Mouse (Mus musculus) 3134 (cell line): ENCODE results near the gene Klhl5.

Experiments
- DNase-seq: peaks from one replicate; pipeline ENCODE4 v3.0.0-alpha.2; 2011; ENCODE audit warnings: low spot score; ENCODE audit not compliant: insufficient read length; ENCODE audit errors: extremely low read depth

Klhl5 gene

GRCm38 (mm10) chr5:65106876-65107772, at the start of gene Klhl5:
Gene Klhl5 (plus strand): TSS chr5:65107539.
- DNase-seq = peak; percentile 82

GRCm38 (mm10) chr5:65057596-65057995, 49.7 kb upstream of the Klhl5 start:
- no peak for DNase-seq

- no peak for DNase-seq
Measured at GRCm38 (mm10) chr5:65059806-65060205, 47.5 kb upstream of the Klhl5 start.

GRCm38 (mm10) chr5:65062236-65062635, 45.1 kb upstream of the Klhl5 start:
- DNase-seq = no peak

DNA sequence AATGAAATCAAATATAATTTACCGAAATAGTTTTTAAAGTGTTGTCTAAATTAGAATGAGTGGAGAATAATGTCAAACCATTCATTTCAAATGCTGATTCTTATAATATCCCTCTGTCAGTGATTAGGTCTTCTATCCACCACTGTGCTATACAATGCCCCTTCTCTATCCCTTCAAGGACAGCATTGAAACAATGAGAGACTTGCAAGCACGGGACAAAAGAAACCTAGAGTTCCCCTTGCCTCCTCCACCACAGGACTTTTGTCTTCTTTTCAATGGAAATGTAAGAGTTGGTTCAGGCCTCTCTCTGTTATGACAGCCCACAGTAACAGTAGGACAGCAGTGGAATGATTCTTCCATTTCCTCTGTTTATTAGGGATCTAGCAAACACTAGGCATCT, 44.1 kb upstream of the Klhl5 start:
- no peak for DNase-seq

DNA sequence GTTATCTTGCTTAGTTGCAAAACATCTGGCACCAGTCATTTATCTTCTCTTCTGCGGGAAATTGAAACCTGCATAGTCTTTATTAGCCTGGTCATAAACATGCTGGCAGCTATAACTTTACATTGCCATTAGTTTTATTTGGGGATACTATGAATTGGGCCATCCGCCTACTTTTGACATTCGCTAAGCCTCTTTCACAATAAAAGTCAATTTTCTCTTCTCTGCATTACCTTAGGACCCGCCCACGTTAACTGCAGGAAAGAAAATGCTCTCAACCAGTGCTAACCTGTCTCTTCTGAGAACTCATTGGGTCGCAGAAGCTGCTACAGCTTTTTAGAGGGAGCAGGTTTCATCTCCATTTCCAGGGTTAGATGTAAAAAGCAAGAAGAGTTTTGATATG, 39.2 kb upstream of the Klhl5 start:
- DNase-seq = no peak

- no peak for DNase-seq
Measured at GRCm38 (mm10) chr5:65069872-65070271, 37.5 kb upstream of the Klhl5 start.

GRCm38 (mm10) chr5:65071689-65072118, 35.6 kb upstream of the Klhl5 start:
- DNase-seq = no peak

DNA sequence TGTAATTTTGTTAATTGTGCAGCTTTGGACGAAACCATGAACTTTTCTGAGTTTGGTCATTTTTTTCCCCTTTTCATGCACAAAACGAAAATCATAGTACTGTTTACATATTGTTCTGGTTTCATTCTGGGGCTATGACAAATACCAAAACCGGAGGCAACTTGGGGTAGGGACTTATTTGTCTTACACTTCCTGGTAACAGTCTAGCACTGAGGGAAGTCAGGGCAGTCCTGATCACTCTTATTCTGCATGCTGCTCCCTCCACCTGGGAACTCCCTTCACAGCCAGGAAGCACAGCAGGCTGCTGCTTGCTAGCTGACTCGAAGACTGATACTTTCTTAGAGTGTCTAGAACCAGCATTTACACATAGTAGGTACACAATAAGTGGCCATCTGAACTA, 34.1 kb upstream of the Klhl5 start:
- no peak for DNase-seq

DNA sequence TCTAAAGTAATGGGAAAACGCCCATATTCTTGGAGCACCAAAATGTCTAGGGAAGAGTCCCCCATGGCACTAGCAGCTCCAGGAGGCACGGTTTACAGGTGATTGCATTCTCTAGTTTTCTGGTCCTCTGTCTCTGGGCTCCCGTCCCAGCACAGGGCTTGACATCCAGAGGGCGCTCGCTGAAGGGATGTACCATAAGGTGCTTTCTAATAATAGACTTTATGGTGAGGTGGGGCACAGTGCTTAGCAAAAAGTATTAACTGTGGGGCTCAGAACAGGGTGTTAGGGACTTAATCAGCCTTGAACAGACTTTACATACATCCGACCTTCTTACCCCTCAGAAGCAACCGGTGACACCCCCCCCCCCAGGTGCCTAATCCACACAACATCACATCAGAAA, 32.6 kb upstream of the Klhl5 start:
- no peak for DNase-seq

GRCm38 (mm10) chr5:65076087-65076486, 31.3 kb upstream of the Klhl5 start:
- no peak for DNase-seq

DNA sequence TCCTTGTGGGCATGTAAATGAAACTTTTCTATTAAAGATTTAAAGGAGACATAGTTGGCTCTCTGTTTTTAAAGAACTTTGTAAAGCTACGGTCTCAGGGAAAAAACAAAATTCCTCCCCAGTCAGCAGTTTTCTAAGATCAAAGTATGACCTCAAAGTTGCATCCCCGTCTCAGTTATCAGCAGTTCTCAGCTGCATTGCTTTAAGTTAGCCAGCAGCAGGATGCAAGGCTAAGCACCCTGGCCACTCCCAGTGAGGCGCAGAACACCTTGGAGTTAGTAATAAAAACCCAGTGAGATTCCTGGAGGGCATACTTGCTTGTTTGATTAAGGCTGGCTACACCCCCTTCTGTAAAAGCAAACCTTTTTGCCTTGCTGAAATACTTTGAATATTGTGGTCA, 30.6 kb upstream of the Klhl5 start:
- DNase-seq = no peak

DNA sequence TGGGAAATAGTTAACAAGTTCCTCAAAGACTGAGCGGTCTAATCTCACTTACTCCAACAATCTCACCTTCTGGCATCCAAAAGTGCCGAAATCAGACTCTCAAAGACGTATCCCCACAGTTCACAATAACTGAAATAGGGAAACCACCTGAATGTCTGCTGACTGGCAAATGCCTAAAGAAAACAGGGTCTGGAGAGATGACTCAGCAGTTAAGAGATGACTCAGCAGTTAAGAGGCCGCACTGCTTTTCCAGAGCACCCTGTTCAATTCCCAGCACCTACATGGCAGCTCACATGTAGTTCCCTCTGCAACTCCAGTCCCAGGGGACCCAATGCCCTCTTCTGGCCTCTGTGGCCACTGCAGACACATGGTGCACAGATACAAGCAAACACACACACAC, 29.3 kb upstream of the Klhl5 start:
- DNase-seq = no peak

GRCm38 (mm10) chr5:65079881-65080280, 27.5 kb upstream of the Klhl5 start:
- no peak for DNase-seq

- DNase-seq = no peak
Measured at GRCm38 (mm10) chr5:65081836-65082235, 25.5 kb upstream of the Klhl5 start.

GRCm38 (mm10) chr5:65086522-65086921, 20.8 kb upstream of the Klhl5 start:
- DNase-seq = peak; percentile 50

GRCm38 (mm10) chr5:65089707-65090106, 17.6 kb upstream of the Klhl5 start:
- no peak for DNase-seq

- DNase-seq = no peak
Measured at GRCm38 (mm10) chr5:65091184-65091858, 16.0 kb upstream of the Klhl5 start.

DNA sequence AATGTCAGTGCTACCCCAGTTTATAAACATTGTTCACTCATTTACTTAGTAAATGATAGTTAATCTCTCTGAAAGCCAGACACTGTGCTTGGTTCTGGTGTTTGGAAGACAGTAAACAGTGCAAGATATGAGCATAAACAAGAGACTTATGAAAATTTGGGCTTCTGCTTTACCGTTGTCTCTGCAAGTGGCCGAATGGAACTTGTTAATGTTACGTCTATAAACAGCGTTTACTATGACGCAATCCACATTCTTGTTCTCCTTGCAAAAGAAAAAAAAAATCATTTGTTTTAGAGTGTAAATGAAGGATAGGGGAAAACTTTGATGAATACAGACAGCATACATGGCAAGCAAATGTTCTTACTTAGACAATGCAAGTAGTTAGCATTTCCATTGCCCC, 15.4 kb upstream of the Klhl5 start, which contains the start of gene Tmem156:
Tmem156 (minus strand) TSS at position 212 of the 400 bp plus-strand sequence.
- no peak for DNase-seq

GRCm38 (mm10) chr5:65093769-65094168, 13.6 kb upstream of the Klhl5 start:
- DNase-seq = no peak

DNA sequence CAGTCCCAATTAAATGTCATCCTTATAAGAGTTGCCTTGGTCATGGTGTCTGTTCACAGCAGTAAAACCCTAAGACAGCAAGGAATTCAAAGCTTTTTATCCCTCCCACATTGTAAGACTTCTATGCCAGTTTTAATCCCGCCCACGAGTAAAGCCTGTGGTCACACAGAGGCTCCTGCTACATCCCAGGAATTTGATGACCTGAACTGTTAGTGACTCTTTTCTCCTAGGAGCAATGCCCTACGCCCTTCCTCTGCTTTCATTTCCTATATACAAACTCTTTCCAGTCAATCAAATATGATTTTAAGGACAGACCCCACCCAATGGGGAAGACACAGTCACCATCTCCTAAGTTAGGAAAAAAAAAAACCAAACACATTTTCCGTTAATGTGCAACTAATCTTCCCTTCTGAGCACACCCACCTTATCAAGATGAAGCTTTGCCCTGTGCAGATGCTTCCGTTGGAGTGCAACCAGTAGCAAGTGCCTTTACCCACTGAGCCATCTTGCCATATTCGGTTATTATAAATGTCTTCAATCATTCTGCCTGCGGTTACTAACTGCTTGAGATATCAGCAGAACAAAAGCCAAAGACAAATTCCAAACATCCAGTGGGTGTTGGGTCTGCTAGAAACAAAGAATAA, 12.3 kb upstream of the Klhl5 start:
- no peak for DNase-seq
